Mouse (Mus musculus): ENCODE measurements around the gene Mecom.
"Not testable (repeated sequence)": the region's sequence is repeated elsewhere in the genome, so short reads cannot be mapped to it uniquely, and the experiment has no call there.

Mecom gene

GRCm38 (mm10) chr3:30260945-30261344 lies 286.9 kb downstream of the Mecom start:
- in situ Hi-C loops (cut with MboI; ENCODE audit: unreplicated experiment in 2 of 2): no loop called here

DNA sequence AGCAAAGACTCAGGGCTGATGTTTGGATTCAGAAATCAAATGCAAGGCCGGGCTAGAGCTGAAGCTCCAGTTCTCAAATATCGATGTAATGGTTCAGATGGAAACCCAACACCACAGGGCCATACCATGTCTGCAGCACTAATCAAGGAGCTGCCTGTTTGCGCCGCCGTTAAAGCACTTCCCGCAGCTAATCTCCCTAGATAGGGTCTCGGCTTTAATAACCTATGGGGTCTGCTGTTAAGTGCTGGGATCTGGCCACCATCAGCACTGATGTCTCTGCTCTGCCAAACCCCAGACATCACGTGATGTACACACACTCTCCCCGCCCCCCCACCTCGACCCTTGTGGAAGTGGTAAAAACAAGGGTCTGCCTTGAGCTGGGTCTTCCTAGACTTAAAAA lies 289.4 kb downstream of the Mecom start:
- in situ Hi-C loops (cut with MboI; ENCODE audit: unreplicated experiment in 2 of 2): no loop called here

GRCm38 (mm10) chr3:30257776-30258175 lies 290.0 kb downstream of the Mecom start:
- in situ Hi-C loops (cut with MboI; ENCODE audit: unreplicated experiment in 2 of 2): no loop called here

DNA sequence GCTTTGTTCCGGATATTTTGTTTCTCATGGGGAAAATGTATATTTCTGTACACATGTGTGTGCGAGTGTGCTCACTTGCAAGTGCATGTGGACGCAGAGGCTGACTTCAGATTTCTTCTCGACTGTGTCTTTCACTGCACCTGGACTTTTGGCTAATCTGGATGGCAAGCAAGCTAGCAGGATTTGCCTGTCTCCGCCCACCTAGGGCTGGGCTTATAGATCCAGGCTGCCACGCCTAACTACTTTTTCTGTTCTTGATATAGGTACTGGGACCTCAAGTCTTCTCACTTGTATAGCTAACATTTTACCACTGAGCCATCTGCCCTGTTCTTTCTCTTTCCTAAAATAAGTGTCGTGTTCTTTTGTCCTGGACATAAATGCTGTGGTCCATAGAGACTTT lies 290.9 kb downstream of the Mecom start:
- in situ Hi-C loops (cut with MboI; ENCODE audit: unreplicated experiment in 2 of 2): no loop called here

DNA sequence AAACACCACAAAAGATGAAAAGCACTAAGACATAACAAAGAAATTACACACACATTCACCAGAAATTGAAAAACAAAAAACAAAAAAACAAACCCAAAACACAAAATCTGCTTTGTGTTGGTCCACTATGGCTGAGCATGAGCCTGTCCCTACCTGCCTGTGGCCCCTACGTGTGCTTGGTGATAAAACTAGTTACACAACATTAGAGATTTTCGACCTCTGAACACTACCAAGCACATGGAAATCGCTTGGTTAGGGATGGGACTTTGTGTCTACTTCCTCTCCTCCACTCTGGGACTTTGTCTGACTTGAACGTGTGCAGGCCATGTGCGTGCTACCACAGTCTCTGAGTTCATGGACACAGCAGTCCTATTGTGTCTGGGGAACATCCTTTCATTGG lies 292.0 kb downstream of the Mecom start:
- in situ Hi-C loops (cut with MboI; ENCODE audit: unreplicated experiment in 2 of 2): no loop called here

DNA sequence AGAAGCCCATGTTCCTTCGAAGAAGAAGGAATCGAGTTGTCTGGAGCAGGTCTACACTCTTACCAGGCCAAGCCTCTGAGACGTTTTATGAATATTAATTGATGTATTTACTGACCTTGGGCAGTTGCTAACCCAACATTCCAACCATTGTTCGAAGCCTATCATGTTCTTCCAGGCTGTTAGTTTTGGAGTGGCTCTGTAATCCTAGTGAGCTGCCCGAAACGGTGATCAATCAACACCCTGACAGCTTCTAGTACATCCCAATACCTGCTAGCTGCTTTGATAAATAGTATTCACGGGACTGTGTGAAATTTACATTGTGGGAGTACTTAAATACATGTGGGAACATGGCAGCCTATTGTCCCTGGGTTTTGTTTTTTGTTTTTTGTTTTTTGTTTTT lies 293.4 kb downstream of the Mecom start:
- in situ Hi-C loops (cut with MboI; ENCODE audit: unreplicated experiment in 2 of 2): no loop called here

DNA sequence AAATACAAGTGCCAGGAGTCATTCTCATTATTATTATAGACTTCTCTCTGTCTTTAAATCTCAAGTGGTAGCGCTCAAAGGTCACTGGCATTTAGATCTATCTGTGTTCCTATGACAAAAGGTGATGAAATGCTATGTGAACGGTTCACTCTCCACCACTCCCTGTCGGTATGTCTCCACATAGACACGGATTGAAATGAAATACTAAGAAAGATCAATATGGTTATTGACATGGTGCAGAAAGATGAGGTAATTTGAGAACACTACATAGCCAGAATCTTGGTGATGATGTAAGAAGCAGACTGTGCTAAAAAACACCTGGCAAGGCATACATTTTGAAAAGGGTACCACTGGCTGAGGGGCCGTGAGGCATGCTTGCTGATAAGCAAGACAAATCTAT lies 294.1 kb downstream of the Mecom start:
- in situ Hi-C loops (cut with MboI; ENCODE audit: unreplicated experiment in 2 of 2): no loop called here

DNA sequence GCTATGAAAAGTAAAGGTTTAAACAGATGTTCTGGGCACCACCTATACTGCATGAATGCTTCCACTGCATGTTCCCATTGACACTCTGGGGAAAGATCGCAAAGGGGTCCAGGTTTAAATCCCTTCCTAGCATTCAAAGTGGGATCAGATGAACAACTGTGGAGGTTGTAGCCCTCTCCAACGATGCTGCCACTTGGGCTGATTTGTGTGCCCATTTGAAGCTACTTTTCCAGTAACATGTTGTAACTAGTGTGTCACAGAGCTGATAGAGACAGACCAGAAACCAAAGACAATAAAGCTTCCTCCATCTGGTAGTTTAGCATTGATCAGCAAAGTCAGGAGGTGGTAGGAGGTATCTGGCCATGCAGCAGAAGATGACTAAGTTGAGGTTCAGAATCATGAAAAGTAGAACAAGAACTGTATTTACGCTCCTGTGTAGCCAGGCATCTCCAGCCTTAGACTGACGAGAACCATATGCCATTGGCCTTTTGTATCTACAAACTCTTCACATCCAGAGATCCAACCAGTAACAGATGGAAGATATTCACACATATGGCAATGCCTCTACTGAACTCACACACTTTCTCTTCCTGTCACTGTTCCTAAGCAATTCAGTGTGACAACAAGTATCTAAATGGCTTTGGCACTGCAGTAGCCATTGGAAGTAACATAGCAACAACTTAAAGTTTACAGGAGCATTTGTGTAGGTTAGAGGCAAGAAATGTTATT lies 299.0 kb downstream of the Mecom start:
- in situ Hi-C loops (cut with MboI; ENCODE audit: unreplicated experiment in 2 of 2): no loop called here

DNA sequence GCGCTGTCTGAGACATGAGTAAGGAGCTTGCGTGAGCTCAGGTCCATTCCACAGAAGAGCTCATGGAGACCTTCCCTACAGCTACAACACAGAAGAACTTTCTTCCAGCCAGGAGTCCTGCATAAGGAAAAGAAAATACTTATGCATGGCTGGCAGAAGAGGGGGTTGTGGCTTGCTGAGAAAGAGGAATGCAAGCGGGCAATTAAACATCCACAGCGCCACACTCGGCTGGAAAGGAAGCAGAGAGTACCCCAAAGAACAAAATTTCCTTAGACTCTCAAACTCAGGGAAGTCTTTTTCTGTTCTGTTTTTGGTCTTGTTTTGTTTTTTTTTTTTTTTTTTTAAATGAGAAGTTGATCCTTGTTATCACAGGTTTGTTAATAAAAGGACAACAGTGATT lies 300.6 kb downstream of the Mecom start:
- in situ Hi-C loops (cut with MboI; ENCODE audit: unreplicated experiment in 2 of 2): no loop called here

DNA sequence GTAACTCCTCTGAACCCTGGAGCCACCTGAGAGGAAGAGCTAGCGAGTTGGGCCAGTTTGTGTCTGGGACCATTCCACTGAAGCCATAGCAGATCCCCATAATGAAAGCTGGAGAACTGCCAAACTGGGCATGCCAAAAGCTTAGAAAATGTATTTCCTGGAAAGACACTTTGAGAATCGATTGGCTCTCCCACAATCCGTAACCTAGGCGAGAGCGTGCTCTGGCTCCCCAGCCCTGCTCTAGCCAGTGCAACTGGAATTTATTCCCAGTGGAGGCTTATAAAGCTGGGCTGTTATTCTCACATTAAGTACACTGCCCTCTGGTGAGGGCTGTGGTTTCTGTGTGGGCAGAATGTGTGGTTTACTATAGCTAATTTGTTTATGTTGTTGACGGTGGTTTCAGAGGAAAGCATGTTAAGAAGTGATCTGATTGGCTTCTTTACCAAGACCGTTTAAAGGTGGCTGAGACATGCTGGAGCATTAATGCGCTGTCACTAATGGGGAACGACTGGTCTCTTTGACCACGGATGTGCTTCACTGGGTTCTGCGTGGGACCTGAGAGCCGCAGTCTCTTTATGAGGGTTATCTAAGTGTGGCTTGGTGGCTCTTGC lies 301.3 kb downstream of the Mecom start:
- in situ Hi-C loops (cut with MboI; ENCODE audit: unreplicated experiment in 2 of 2): no loop called here

- in situ Hi-C loops (cut with MboI; ENCODE audit: unreplicated experiment in 2 of 2): no loop called here
These were observed 301.9 kb downstream of the Mecom start for GRCm38 (mm10) chr3:30245950-30246349.

GRCm38 (mm10) chr3:30244401-30244871 lies 303.4 kb downstream of the Mecom start:
- in situ Hi-C loops (cut with MboI; ENCODE audit: unreplicated experiment in 2 of 2): no loop called here

DNA sequence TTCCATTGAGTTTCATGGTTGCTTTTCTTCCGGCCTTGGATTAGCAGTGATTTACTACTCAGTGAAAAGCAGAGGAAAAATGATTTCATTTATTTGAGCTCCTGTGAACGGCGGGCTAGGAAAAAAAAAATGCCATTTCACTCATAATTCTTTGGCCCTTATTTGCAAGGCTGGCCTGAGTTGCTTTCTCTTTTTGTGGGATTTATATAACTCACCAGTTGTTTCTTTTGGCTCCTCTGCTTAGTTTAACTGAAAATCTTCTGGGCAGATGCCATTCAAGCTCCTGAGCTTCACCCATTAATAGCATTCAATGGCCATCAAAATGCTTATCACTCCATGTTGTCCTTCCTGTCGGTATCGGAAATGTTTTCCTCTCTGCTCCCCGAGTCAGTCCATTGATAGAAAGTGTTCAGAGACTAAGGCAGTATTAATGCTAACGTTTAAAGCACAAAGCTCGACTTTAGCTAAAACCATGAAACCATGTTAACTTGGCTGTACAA lies 304.0 kb downstream of the Mecom start:
- in situ Hi-C loops (cut with MboI; ENCODE audit: unreplicated experiment in 2 of 2): no loop called here

GRCm38 (mm10) chr3:30239416-30239815 lies 308.4 kb downstream of the Mecom start:
- in situ Hi-C loops (cut with MboI; ENCODE audit: unreplicated experiment in 2 of 2): no loop called here

DNA sequence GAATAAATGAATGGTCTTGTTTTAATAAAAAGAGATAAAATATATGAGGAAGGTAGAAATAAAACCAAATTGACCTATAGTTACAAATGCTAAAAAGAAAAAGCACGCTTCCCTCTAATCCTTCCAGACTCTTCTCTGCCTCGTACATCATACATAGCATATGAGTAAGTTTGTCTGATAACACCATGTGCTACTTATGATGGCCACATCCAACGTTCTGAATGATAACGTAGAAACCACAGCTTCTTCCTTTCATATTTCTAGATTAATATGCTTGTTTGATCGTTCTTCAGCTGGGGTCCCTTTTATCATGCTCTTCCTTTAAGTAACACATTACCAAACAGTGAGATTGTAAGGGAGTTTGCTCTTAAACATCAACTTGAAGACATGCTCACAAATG lies 310.3 kb downstream of the Mecom start:
- in situ Hi-C loops (cut with MboI; ENCODE audit: unreplicated experiment in 2 of 2): no loop called here

DNA sequence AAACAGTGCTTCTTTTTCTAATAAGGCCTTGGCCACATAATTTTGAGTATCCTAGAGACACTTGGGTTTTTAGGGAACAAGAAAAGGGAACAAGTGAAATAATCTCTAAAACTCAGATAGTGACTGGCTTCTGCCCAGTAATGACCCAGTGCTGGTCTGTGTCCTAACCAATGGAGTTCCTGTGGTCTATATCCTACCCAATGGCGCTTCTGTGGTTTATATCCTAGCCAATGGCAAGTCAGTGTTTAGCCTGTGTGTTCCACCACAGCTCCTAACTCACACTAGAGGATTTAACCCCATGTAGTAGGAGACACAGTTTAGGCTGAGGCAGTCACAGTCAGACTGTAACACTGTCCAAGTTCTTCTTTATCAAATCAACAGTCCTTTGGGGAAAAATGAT lies 313.8 kb downstream of the Mecom start:
- in situ Hi-C loops (cut with MboI; ENCODE audit: unreplicated experiment in 2 of 2): no loop called here

DNA sequence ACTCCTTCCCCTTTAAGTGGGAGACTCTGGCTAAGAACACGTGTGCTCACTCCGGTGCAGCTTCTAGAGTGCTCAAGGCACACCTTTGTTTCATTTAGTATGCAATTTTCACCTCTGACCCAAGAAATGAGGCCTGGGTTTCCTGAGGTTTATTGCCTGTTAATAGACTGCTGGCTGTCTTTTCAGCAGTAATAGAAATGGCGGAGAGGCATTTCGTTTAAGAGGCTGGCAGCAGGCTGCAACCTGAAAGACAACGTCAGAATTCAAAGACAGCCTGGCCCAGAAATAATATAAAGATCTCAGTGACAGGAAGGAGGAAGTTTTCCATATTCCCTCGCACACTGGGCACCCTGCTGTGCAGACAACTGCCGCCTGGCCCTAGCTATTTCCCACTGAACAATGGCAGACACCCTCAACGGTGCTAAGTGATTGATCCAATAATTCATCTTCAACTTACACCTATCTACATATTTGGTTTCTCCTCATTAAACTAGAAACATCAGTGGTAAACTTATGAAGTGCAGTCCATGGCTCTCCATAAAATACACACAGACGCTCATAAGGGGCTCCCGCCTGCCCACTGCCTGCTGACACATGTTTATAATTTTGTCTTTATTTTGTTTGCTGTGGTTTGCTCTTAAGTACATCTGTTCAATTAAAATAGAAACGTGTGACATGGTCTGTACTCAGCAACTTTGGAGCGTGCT lies 319.7 kb downstream of the Mecom start:
- in situ Hi-C loops (cut with MboI; ENCODE audit: unreplicated experiment in 2 of 2): no loop called here

DNA sequence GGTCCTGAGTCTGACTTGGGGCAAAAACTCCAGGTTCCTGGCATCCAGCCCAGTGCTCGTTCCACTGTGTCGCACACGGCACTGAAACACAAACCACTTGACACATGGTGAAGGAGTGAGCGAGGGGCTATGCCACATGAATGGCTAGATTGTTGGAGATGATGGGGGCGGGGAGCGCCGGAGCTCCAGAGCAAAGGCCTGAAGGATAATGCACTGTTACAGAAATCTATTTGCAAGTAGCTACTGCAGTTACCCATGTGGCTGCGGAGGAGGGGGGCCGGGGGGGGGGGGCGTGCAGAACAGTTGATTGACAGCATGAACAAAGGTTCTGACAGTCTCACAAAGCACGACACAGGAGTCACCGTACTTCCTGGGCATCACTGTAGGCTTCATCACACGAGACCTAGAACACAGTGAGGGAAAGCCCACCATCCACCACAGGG lies 320.9 kb downstream of the Mecom start:
- in situ Hi-C loops (cut with MboI; ENCODE audit: unreplicated experiment in 2 of 2): no loop called here

- in situ Hi-C loops (cut with MboI; ENCODE audit: unreplicated experiment in 2 of 2): not testable (repeated sequence)
These were observed 322.6 kb downstream of the Mecom start for GRCm38 (mm10) chr3:30225200-30225599.

DNA sequence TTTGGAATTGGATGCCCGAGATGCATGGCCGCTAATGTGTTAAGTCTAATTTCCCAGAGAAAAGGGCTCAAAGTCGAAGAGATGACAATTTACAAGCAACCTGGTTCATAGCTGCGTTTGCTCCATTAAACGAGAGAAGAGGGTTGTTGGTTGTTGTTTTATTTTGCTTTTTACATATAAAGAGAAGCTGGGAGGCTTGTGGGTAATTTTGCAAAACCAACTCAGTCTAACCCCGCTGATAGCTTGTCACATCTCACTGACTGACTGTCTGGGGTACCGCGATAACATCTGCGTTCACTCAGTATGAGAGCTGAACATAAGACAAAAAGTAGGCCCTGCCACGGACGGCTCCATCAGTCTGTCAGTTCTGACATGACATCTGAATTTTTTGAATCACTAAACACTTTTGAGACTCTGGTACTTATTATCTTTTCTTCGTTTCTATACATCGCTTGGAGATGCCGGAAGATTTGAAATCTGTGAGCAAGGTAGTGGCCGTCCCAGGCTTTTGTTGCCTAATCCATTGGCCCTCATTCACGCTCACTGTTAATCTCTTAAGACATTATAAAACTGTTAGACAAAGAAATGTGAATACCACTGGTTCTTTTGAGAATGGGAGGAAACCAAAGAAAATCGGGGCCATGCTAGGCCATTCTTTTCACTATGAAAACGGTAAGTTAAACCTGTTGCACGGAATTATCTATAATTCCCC lies 327.0 kb downstream of the Mecom start:
- in situ Hi-C loops (cut with MboI; ENCODE audit: unreplicated experiment in 2 of 2): no loop called here

- in situ Hi-C loops (cut with MboI; ENCODE audit: unreplicated experiment in 2 of 2): no loop called here
These were observed 327.9 kb downstream of the Mecom start for GRCm38 (mm10) chr3:30219891-30220290.

All from v-Abl transformed pro-B cells (cell line).